Mouse (Mus musculus) kidney, embryonic 14.5 days (tissue): ENCODE results near the gene Gng8. TPM values are rescaled to one million over a fixed set of nuclear protein-coding genes. Genes with fewer than 3 reads are reported as not detected.

Experiments used
- ATAC-seq: fragments of 200-750 bp; cut with Nextera tagmentation; 2 replicates; pipeline ENCODE4 v1.8.0; 2017; ENCODE audit warnings: moderate number of reproducible peaks, mild to moderate bottlenecking, moderate TSS enrichment, moderate library complexity; ENCODE audit not compliant: low FRiP score, low TSS enrichment
- H3K27ac ChIP-seq: fragments of 300-500 bp; sonication (generic); 2 replicates; pipeline ENCODE4 v1.5.1; 2014; ENCODE audit warnings: low read depth, mild to moderate bottlenecking, low read length, moderate library complexity, mixed read lengths
- H3K27me3 ChIP-seq: fragments of 300-500 bp; sonication (generic); 2 replicates; pipeline ENCODE4 v1.6.1; 2014; ENCODE audit warnings: mild to moderate bottlenecking, low read length; ENCODE audit not compliant: control insufficient read depth, insufficient read depth
- H3K36me3 ChIP-seq: fragments of 300-500 bp; sonication (generic); 2 replicates; pipeline ENCODE4 v1.6.1; 2014; ENCODE audit warnings: low read length, mixed read lengths; ENCODE audit not compliant: control insufficient read depth, insufficient read depth
- H3K4me1 ChIP-seq: fragments of 300-500 bp; sonication (generic); 2 replicates; pipeline ENCODE4 v1.6.1; 2014; ENCODE audit warnings: low read length, mixed read lengths; ENCODE audit not compliant: control insufficient read depth, insufficient read depth
- H3K4me2 ChIP-seq: fragments of 300-500 bp; sonication (generic); replicated peaks from 2 replicates; pipeline ENCODE4 v1.6.1; 2014; ENCODE audit warnings: low read depth, mild to moderate bottlenecking, low read length
- H3K4me3 ChIP-seq: fragments of 300-500 bp; sonication (generic); 2 replicates; pipeline ENCODE4 v1.5.1; 2014; ENCODE audit warnings: mild to moderate bottlenecking, low read length
- H3K9ac ChIP-seq: fragments of 300-500 bp; sonication (generic); 2 replicates; pipeline ENCODE4 v1.6.1; 2014; ENCODE audit warnings: low read depth, mild to moderate bottlenecking, low read length, moderate library complexity
- H3K9me3 ChIP-seq: fragments of 300-500 bp; sonication (generic); 2 replicates; pipeline ENCODE4 v1.6.1; 2016; ENCODE audit warnings: low read length; ENCODE audit not compliant: control insufficient read depth
- WGBS: fragments of 180-500 bp; shearing (Covaris S2); extraction: QIAGEN DNeasy Blood & Tissue Kit; methylation state at CpG from one replicate; pipeline ENCODE4 v1.1.7; 2014; 5-methylcytosine and 5-hydroxymethylcytosine counted together
- polyA plus RNA-seq: library from polyadenylated mRNA; unstranded; fragments of >200 nt; fragmentation: Nextera tagmentation; extraction: Ambion mirVana; gene quantifications from 2 replicates; pipeline ENCODE4 v1.2.1, GENCODE M21; 2014

Gene Gng8
- polyA plus RNA-seq, 1 experiment from 2014 or later, result 7.5 TPM

DNA sequence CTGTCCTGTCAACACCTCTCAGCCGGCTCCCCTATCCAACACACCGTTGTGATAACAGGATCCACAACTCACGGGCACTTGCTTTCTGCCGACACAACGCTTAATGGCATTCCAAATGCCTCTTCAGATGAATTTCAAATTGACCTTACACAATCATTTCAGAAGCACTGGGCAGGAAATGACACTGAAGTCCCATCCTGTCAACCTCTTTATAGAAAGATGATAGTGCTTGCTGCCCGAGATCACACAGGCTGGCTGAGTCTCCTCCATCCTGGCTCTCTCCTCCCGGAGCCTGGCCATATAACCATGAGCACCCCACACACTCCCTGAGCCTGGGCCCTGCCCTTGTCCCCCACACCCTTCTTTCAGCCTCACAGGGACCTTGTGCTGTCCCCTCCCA is 16.3 kb downstream of the Gng8 start:
- no peaks in the 10 kb centered on the region for H3K9me3 ChIP-seq
- WGBS, result 53% methylated on average over 7 of the region's 7 CpGs
- ATAC-seq, result no peak
- peaks cover 41% of the 10 kb centered on the region for H3K4me1 ChIP-seq
- H3K27ac ChIP-seq, result no peak overlapping the region
- H3K4me3 ChIP-seq, result no peak overlapping the region
- no peaks in the 10 kb centered on the region for H3K27me3 ChIP-seq
- H3K9ac ChIP-seq, result peak overlapping the region; percentile 12; the same call in 1 of the 2 replicates
- H3K4me2 ChIP-seq, result peak overlapping the region; percentile 17; the same call in 1 of the 2 replicates
- no peaks in the 10 kb centered on the region for H3K36me3 ChIP-seq

DNA sequence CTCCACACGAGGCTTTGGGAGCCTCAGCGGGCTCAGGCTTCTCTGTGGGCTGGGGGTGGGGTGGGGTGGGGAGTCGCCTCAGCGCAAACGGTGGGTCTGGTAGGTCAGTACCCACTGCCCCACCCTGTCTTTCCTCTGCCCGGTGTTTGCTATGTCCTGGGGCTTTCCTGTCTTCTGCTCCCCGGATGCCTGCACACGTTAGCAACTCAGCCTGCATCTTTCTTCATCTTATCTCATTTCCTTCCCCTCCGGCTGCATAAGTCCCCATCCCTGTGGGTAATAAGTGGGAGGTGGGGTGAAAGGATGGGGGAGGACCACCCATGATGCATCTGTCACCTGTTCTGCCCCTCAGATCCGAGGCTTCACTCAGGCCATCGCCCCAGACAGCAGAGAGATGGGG is 16.8 kb downstream of the Gng8 start:
- Histone ChIP-seq H3K4me1 (peaks cover 41% of the 10 kb centered on the region), H3K4me2 (peak overlapping the region; percentile 17; the same call in 1 of the 2 replicates)
- WGBS, result 36% methylated on average over 11 of the region's 11 CpGs

DNA sequence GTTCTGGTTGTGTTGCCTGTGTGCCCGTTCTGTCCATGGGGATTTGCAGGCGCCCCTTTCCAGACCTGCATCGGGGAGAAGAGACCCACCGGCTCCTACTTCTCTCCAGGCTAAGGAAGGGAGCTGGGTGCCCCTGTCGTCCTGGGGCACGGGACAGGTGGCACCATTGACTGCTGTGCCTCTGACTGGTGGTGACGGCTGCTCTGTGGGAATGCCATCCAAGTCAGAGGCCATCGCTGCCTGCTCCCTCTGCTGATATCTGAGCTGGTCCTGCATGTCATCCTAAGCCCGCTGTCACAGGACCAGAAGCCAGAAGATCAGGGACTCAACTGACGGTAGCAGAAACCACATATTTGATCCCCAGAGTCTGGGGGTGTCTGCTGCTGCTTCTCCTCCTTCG is 17.3 kb downstream of the Gng8 start:
- H3K27me3 ChIP-seq, result no peaks in the 10 kb centered on the region
- no peaks in the 10 kb centered on the region for H3K9me3 ChIP-seq
- no peak for ATAC-seq
- no peak overlapping the region for H3K27ac ChIP-seq
- H3K36me3 ChIP-seq, result no peaks in the 10 kb centered on the region; the same call in 1 of the 2 replicates
- peaks cover 41% of the 10 kb centered on the region for H3K4me1 ChIP-seq
- no peak overlapping the region for H3K4me2 ChIP-seq
- WGBS, result 59% methylated on average over 11 of the region's 11 CpGs
- H3K9ac ChIP-seq, result no peak overlapping the region
- H3K4me3 ChIP-seq, result no peak overlapping the region

More for the DNA sequence above, 16.8 kb downstream of the Gng8 start:
- no peak overlapping the region for H3K4me3 ChIP-seq
- no peaks in the 10 kb centered on the region for H3K36me3 ChIP-seq
- H3K9ac ChIP-seq, result peak overlapping the region; percentile 12; the same call in 1 of the 2 replicates
- no peak overlapping the region for H3K27ac ChIP-seq
- no peak for ATAC-seq
- no peaks in the 10 kb centered on the region for H3K9me3 ChIP-seq
- H3K27me3 ChIP-seq, result no peaks in the 10 kb centered on the region

DNA sequence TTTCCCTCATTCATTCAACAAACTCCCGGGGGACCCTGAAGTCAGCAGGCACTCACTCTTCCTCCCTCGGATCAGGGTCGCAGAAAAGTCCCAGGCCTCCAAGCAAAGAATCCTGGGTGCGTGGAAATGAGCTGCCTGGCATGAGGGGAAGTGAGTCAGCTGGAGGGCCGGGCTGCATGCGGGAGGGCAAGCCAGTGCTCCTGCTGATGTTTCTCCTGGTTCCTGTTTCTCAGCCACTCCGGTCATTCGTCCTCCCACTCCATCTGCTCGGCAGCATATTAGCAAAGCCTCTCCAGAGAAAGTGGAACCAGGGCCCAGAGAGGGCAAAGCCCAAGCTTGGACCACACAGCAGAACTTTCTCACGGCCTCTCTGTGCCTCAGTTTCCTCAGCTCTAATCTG is 18.3 kb downstream of the Gng8 start:
- H3K27ac ChIP-seq, result no peak overlapping the region
- peaks cover 35% of the 10 kb centered on the region for H3K4me1 ChIP-seq
- WGBS, result 32% methylated on average over 10 of the region's 10 CpGs
- H3K9me3 ChIP-seq, result no peaks in the 10 kb centered on the region
- no peaks in the 10 kb centered on the region for H3K27me3 ChIP-seq
- H3K9ac ChIP-seq, result no peak overlapping the region
- no peak overlapping the region for H3K4me3 ChIP-seq
- ATAC-seq, result no peak
- H3K36me3 ChIP-seq, result peaks cover 6% of the 10 kb centered on the region
- H3K4me2 ChIP-seq, result no peak overlapping the region

DNA sequence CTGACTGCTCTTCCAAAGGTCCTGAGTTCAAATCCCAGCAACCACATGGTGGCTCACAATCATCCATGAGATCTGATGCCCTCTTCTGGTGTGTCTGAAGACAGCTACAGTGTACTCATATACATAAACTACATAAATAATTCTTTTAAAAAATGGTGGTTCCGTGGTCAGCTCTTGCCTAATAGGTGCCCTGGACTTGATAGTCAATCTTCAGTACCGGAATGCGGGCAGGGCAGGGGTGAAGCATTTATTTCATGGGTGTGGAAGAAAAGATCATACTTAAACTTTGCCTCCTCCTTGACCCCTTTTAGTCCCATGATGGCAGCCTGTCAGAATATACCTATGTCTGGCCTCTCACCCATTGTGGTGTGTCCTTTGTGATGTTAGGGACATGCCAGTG is 20.3 kb downstream of the Gng8 start:
- Histone ChIP-seq H3K4me1 (peaks cover 20% of the 10 kb centered on the region; the same call in 1 of the 2 replicates), H3K4me3 (no peak overlapping the region), H3K9ac (no peak overlapping the region), H3K9me3 (no peaks in the 10 kb centered on the region), H3K27me3 (no peaks in the 10 kb centered on the region), H3K27ac (no peak overlapping the region), H3K36me3 (peaks cover 25% of the 10 kb centered on the region), H3K4me2 (no peak overlapping the region)
- 90% methylated on average over 3 of the region's 3 CpGs for WGBS
- no peak for ATAC-seq

DNA sequence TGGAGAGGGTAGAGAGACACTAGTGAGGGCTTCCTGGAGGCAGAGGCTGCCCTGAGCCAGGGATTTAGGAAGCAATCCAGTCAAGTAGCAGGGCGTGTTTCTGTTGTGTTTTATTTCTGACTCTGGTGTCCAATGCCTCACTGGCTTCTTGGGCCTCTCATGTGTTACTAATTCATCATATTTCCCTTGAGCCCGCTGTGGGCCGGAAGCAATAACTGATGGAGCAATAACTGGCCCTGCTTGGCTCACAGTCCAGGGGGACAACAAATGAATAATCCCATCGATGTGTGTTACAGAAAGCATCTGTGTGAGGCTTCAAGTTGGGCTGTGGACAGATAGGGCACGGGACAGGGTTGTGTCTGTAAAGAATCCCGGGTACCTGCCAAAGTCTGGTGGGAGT is 20.8 kb downstream of the Gng8 start:
- Histone ChIP-seq H3K4me2 (no peak overlapping the region), H3K4me1 (peaks cover 20% of the 10 kb centered on the region; the same call in 1 of the 2 replicates), H3K27me3 (no peaks in the 10 kb centered on the region), H3K36me3 (peaks cover 30% of the 10 kb centered on the region), H3K4me3 (no peak overlapping the region), H3K9me3 (no peaks in the 10 kb centered on the region), H3K27ac (no peak overlapping the region), H3K9ac (no peak overlapping the region)
- 72% methylated on average over 6 of the region's 6 CpGs for WGBS
- no peak for ATAC-seq

DNA sequence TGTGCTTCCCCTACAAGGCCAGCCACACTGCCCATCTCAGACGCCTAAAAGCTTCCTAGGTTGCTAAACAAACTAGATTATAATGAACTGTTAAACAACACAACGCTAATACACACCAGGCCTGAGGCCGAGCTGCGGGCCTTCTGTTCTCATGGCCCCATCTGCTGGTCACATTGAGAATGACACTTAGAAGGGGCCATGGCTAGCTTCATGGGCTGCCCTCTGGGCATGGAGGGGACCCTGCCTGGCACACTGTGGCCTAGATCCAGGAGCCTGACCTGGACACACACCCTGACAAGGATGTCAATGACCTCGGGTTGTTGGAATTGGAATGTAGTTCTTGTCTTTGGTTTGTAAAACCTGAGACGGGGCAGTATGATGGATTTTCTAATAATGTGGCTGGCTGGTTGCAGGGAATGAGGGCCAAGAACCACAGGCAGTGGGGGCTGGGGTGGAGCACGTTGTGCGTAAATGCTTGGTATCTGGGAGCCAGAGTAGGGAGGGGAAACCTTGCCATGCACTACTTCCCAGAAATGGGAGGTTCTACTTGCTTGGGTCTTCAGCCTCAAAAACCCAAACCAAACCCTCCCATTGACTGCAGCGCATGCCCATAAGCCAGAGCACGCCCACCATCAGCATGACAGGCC is 22.3 kb downstream of the Gng8 start:
- H3K4me3 ChIP-seq, result no peak overlapping the region
- H3K9ac ChIP-seq, result no peak overlapping the region
- H3K27me3 ChIP-seq, result no peaks in the 10 kb centered on the region
- no peak overlapping the region for H3K4me2 ChIP-seq
- ATAC-seq, result peak; percentile 67
- H3K27ac ChIP-seq, result no peak overlapping the region
- WGBS, result 30% methylated on average over 10 of the region's 10 CpGs
- no peaks in the 10 kb centered on the region for H3K9me3 ChIP-seq
- 0 out of 2 replicates have a peak, but pooled peaks cover 12% of the 10 kb centered on the region for H3K4me1 ChIP-seq
- H3K36me3 ChIP-seq, result peaks cover 45% of the 10 kb centered on the region

DNA sequence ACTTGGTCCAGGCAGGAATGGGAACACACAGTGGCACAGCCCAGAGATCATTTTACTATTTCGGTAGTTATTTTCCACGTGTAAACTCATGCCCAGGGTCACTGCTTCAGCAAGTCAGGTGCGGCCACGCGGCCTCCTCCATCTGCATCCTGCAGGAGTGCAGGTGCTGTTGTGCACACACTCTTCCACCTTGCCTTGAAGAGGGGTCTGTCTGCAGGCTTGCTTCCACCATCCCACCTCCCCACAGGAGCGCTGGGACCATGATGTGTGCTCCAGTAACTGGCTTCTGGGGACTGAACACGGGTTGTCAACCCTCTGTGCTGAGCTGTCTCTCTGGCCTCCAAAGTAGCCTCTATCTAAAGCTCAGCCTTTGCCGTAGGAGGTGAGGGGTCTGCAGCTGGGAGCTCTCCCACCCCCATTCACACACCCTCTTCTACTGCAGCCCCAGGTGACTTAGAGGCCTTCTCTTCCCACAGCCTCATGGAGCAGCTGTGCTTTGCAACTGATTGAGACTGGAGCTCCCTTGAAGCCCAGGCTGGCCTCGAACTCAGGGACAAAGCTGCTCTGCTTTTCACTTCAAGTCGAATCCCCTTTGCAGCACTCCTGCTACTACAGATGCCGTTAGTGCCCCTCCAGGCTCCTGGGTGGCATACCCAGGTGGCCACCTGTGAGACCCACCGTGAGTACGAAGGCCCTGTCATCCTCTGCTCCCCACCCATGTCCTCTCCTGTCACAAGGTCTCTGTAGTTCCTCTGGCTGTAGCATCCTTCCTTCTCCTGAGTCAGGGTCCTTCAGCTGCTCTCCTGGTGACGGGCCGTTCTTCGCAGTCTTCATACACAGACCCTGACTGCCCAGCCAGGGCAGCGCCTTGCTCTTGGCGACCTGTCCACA is 23.1 kb downstream of the Gng8 start:
- Histone ChIP-seq H3K36me3 (peaks cover 51% of the 10 kb centered on the region), H3K9me3 (no peaks in the 10 kb centered on the region), H3K4me3 (no peak overlapping the region), H3K4me2 (no peak overlapping the region), H3K9ac (no peak overlapping the region), H3K4me1 (peaks cover 11% of the 10 kb centered on the region), H3K27me3 (no peaks in the 10 kb centered on the region), H3K27ac (no peak overlapping the region)
- ATAC-seq, result no peak
- 81% methylated on average over 18 of the region's 18 CpGs for WGBS
